Mouse (Mus musculus): Measurements from ENCODE around the gene Cd2.

GRCm38 (mm10) chr3:101283869-101284706, 3.7 kb downstream of the Cd2 start:
- no peak for TF ChIP-seq CTCF (conservative IDR thresholded peaks at IDR 0.05; ENCODE audit: insufficient read depth, insufficient read length, low read depth, low read length)
- no peak for TF ChIP-seq POLR2A (IDR thresholded peaks at IDR 0.05; ENCODE audit: low read depth, low read length)
